Mouse (Mus musculus) neural tube, embryonic 15.5 days (tissue): Measurements from ENCODE around the gene 4930512M02Rik. TPM values are rescaled to one million over a fixed set of nuclear protein-coding genes. Genes with fewer than 3 reads are reported as not detected.

ENCODE experiments used
- ATAC-seq: fragments of 200-750 bp; cut with Nextera tagmentation; 2 replicates; pipeline ENCODE4 v1.8.0; 2017; ENCODE audit warnings: mild to moderate bottlenecking, moderate TSS enrichment, moderate library complexity; ENCODE audit not compliant: low FRiP score
- H3K27ac ChIP-seq: fragments of 300-500 bp; sonication (generic); replicated peaks from 2 replicates; pipeline ENCODE4 v1.5.1; 2015; ENCODE audit warnings: mild to moderate bottlenecking, inconsistent platforms
- H3K27me3 ChIP-seq: fragments of 300-500 bp; sonication (generic); replicated peaks from 2 replicates; pipeline ENCODE4 v1.6.1; 2015; ENCODE audit warnings: inconsistent platforms
- H3K36me3 ChIP-seq: fragments of 300-500 bp; sonication (generic); 2 replicates; pipeline ENCODE4 v1.6.1; 2015; ENCODE audit warnings: inconsistent platforms
- H3K4me1 ChIP-seq: fragments of 300-500 bp; sonication (generic); 2 replicates; pipeline ENCODE4 v1.6.1; 2015; ENCODE audit warnings: inconsistent platforms
- H3K4me2 ChIP-seq: fragments of 300-500 bp; sonication (generic); 2 replicates; pipeline ENCODE4 v1.6.1; 2015; ENCODE audit warnings: inconsistent platforms, mild to moderate bottlenecking, moderate library complexity
- H3K4me3 ChIP-seq: fragments of 300-500 bp; sonication (generic); replicated peaks from 2 replicates; pipeline ENCODE4 v1.5.1; 2015; ENCODE audit warnings: mild to moderate bottlenecking, inconsistent platforms
- H3K9ac ChIP-seq: fragments of 300-500 bp; sonication (generic); replicated peaks from 2 replicates; pipeline ENCODE4 v1.6.1; 2015; ENCODE audit warnings: mild to moderate bottlenecking, inconsistent platforms
- H3K9me3 ChIP-seq: fragments of 300-500 bp; sonication (generic); replicated peaks from 2 replicates; pipeline ENCODE4 v1.6.1; 2016; ENCODE audit warnings: inconsistent platforms
- WGBS: fragments of 180-500 bp; shearing (Covaris S2); methylation state at CpG from one replicate; pipeline ENCODE4 v1.1.7; 2015; ENCODE audit warnings: mixed read lengths; 5-methylcytosine and 5-hydroxymethylcytosine counted together
- polyA plus RNA-seq: library from polyadenylated mRNA; unstranded; fragments of >200 nt; fragmentation: Nextera tagmentation; extraction: Ambion mirVana; gene quantifications from 2 replicates; pipeline ENCODE4 v1.2.1, GENCODE M21; 2015

The 4930512M02Rik gene
- polyA plus RNA-seq, 1 experiment from 2014 or later: not detected

DNA sequence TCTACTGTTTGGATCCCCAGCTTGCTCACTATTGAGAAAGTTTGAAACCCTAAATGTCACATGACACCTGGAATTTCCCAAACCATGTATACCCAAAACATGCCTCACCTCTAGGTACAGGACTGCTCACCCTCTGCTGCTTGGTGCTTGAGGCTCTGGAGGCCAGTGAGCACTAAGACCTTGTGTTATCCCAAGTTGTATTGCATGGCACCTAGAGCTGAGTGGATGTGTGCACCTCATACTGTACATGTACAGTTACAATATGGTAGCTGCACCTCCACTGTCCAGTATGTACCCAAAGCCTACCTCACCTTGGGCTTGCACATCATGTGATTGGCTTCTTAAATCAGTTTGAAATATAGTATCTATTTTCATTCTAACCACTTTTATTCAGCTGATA is 16.7 kb upstream of the 4930512M02Rik start:
- H3K27me3 ChIP-seq: no peaks in the 10 kb centered on the region
- ATAC-seq: no peak
- no peaks in the 10 kb centered on the region for H3K36me3 ChIP-seq
- H3K4me1 ChIP-seq: no peaks in the 10 kb centered on the region
- no peak overlapping the region for H3K4me2 ChIP-seq
- no peaks in the 10 kb centered on the region for H3K9me3 ChIP-seq
- no peak overlapping the region for H3K27ac ChIP-seq
- H3K9ac ChIP-seq: no peak overlapping the region
- no peak overlapping the region for H3K4me3 ChIP-seq

- WGBS: 69% methylated on average over 4 of the region's 4 CpGs
Observed at GRCm38 (mm10) chr11:11624073-11624705, 3.4 kb downstream of the 4930512M02Rik start.

GRCm38 (mm10) chr11:11609243-11609642 is 18.4 kb downstream of the 4930512M02Rik start:
- H3K4me3 ChIP-seq: no peak overlapping the region
- no peak overlapping the region for H3K4me2 ChIP-seq
- WGBS: 88% methylated on average over 2 of the region's 2 CpGs
- H3K27ac ChIP-seq: no peak overlapping the region
- no peaks in the 10 kb centered on the region for H3K36me3 ChIP-seq
- ATAC-seq: no peak; the same call in 1 of the 2 replicates
- H3K9me3 ChIP-seq: no peaks in the 10 kb centered on the region
- no peaks in the 10 kb centered on the region for H3K27me3 ChIP-seq
- H3K9ac ChIP-seq: no peak overlapping the region
- H3K4me1 ChIP-seq: no peaks in the 10 kb centered on the region

More at GRCm38 (mm10) chr11:11624073-11624705, 3.4 kb downstream of the 4930512M02Rik start:
- Histone ChIP-seq H3K27me3 (no peaks in the 10 kb centered on the region), H3K4me3 (no peak overlapping the region), H3K4me1 (no peaks in the 10 kb centered on the region), H3K9ac (no peak overlapping the region), H3K27ac (no peak overlapping the region), H3K36me3 (no peaks in the 10 kb centered on the region), H3K4me2 (no peak overlapping the region), H3K9me3 (no peaks in the 10 kb centered on the region)
- ATAC-seq: no peak

DNA sequence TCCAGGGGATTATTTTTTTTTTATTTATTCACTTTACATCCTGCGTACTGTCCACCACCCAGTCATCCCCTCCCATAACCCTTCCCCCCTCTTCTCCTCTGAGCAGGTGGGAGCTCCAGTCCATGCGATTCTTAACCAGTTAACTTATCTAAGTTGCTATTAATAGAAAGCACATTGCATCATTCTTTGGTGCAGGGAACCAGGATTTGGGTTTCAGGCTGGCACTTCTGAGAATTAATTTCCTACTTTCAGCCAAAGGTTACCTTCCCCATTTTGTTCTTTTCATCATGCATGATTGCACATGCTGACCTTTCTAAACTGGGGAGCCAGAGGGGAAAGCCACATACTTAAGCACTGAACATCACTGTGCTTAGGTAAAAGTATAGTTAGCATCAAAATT is 40.3 kb downstream of the 4930512M02Rik start:
- no peak overlapping the region for H3K4me2 ChIP-seq
- no peak overlapping the region for H3K4me3 ChIP-seq
- no peaks in the 10 kb centered on the region for H3K27me3 ChIP-seq
- H3K36me3 ChIP-seq: no peaks in the 10 kb centered on the region
- H3K9me3 ChIP-seq: no peaks in the 10 kb centered on the region
- WGBS: 89% methylated on average over 2 of the region's 2 CpGs
- H3K27ac ChIP-seq: no peak overlapping the region
- no peaks in the 10 kb centered on the region for H3K4me1 ChIP-seq
- ATAC-seq: no peak
- H3K9ac ChIP-seq: no peak overlapping the region

GRCm38 (mm10) chr11:11586423-11586822 is 41.2 kb downstream of the 4930512M02Rik start:
- Histone ChIP-seq H3K9me3 (no peaks in the 10 kb centered on the region), H3K36me3 (no peaks in the 10 kb centered on the region), H3K9ac (no peak overlapping the region), H3K4me2 (no peak overlapping the region), H3K4me1 (no peaks in the 10 kb centered on the region), H3K27me3 (no peaks in the 10 kb centered on the region), H3K27ac (no peak overlapping the region), H3K4me3 (no peak overlapping the region)
- ATAC-seq: no peak
- 89% methylated on average over 1 of the region's 1 CpGs for WGBS

DNA sequence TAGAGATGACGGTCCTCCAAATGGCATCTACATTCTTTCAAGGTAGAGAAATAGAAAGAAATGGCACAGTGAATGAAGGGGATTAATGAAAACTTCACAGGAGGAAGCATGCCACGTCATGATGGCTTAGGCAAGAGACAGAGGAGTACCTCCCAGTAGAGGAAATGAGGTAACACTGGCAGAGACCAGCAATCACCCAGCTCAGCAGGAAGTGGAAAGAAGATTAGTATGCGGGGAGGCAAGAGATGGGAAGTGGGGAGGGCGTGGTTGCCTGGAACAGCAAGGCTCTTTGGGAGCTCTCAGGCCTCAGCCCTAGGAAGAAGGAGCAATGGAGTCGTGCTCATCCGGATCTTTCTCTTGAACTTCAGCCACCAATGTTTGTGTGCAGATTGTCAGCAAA is 53.9 kb downstream of the 4930512M02Rik start:
- WGBS: 68% methylated on average over 6 of the region's 6 CpGs
- Histone ChIP-seq H3K9me3 (no peaks in the 10 kb centered on the region), H3K4me1 (no peaks in the 10 kb centered on the region), H3K36me3 (no peaks in the 10 kb centered on the region), H3K4me2 (no peak overlapping the region), H3K4me3 (no peak overlapping the region), H3K9ac (no peak overlapping the region), H3K27me3 (no peaks in the 10 kb centered on the region), H3K27ac (no peak overlapping the region)
- no peak for ATAC-seq

DNA sequence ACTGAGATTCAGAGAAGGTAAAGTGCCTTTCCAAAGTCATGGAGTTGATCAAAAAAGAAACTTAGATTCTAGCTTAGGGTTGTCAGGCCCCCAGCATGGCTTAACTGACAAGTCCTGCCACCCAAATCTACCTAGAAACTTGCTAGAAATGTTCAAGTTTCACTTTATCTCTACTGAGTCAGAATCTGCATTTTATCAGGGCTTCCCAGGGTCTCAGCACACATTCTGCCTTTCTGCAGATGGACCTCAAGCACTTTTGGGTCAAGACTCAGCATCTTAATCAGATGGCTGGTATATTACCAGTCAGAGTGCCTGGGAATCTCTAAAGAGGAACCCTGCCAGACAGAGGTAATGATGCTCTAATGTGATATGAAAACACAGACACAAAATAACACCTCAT is 56.9 kb downstream of the 4930512M02Rik start:
- H3K4me3 ChIP-seq: no peak overlapping the region
- H3K27ac ChIP-seq: no peak overlapping the region
- H3K9me3 ChIP-seq: no peaks in the 10 kb centered on the region
- H3K4me1 ChIP-seq: no peaks in the 10 kb centered on the region
- no peak for ATAC-seq
- no peak overlapping the region for H3K4me2 ChIP-seq
- H3K27me3 ChIP-seq: no peaks in the 10 kb centered on the region
- H3K36me3 ChIP-seq: no peaks in the 10 kb centered on the region
- H3K9ac ChIP-seq: no peak overlapping the region

GRCm38 (mm10) chr11:11569466-11570132 is 58.0 kb downstream of the 4930512M02Rik start:
- no peak for ATAC-seq
- 72% methylated on average over 4 of the region's 4 CpGs for WGBS
- no peaks in the 10 kb centered on the region for H3K27me3 ChIP-seq
- H3K4me1 ChIP-seq: no peaks in the 10 kb centered on the region
- H3K36me3 ChIP-seq: no peaks in the 10 kb centered on the region
- H3K9me3 ChIP-seq: no peaks in the 10 kb centered on the region
- H3K4me3 ChIP-seq: no peak overlapping the region
- H3K4me2 ChIP-seq: no peak overlapping the region
- H3K9ac ChIP-seq: no peak overlapping the region
- H3K27ac ChIP-seq: no peak overlapping the region

GRCm38 (mm10) chr11:11568033-11568432 is 59.6 kb downstream of the 4930512M02Rik start:
- H3K4me3 ChIP-seq: no peak overlapping the region
- ATAC-seq: no peak
- WGBS: 98% methylated on average over 2 of the region's 2 CpGs

GRCm38 (mm10) chr11:11565146-11565820 is 62.4 kb downstream of the 4930512M02Rik start:
- no peaks in the 10 kb centered on the region for H3K27me3 ChIP-seq
- H3K27ac ChIP-seq: no peak overlapping the region
- no peak for ATAC-seq
- H3K36me3 ChIP-seq: no peaks in the 10 kb centered on the region
- no peak overlapping the region for H3K4me3 ChIP-seq
- no peaks in the 10 kb centered on the region for H3K4me1 ChIP-seq
- no peak overlapping the region for H3K4me2 ChIP-seq
- no peak overlapping the region for H3K9ac ChIP-seq
- no peaks in the 10 kb centered on the region for H3K9me3 ChIP-seq
- 77% methylated on average over 6 of the region's 6 CpGs for WGBS

More at GRCm38 (mm10) chr11:11568033-11568432, 59.6 kb downstream of the 4930512M02Rik start:
- Histone ChIP-seq H3K27ac (no peak overlapping the region), H3K36me3 (no peaks in the 10 kb centered on the region), H3K9ac (no peak overlapping the region), H3K9me3 (no peaks in the 10 kb centered on the region), H3K4me2 (no peak overlapping the region), H3K27me3 (no peaks in the 10 kb centered on the region), H3K4me1 (no peaks in the 10 kb centered on the region)

DNA sequence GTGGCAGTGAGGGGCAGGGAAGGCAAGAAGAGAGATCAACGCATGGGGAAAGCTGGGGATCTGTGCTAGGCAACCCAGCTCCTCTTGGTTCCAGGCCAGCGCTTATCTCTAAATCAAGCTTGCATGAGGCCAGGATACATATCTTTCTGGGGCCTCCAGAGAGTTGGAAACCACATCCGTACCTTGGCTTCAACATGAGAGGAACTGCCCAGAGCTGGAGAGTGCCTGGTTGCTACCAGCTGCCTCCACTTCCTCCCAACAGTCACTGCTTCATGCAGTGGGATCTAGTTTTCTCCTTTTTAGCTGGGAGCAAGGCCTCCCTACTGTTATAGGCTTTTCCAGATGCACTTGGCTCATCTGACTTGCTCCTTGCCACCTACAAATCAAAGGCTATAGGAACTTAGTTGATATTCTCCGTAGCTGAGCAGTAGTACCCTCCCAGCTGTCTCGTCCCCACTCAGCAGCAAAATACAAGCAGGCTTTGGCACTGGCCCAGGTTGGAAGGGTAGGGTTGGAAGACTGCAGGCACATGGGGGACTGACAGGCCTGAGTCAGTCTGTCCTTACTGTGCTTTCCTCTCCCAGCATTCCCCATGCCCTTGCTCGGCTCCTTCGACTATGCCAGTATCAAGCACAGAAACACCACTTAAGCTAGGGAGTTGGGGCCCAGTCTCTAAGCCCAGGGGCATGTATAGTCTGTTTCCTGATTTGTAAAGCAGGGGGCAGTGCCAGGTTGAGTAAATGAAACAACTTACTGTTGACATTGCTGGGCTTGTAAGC is 63.2 kb downstream of the 4930512M02Rik start:
- Histone ChIP-seq H3K27ac (no peak overlapping the region), H3K4me1 (no peaks in the 10 kb centered on the region), H3K9ac (no peak overlapping the region), H3K36me3 (no peaks in the 10 kb centered on the region), H3K9me3 (no peaks in the 10 kb centered on the region), H3K4me3 (no peak overlapping the region), H3K4me2 (no peak overlapping the region), H3K27me3 (no peaks in the 10 kb centered on the region)
- no peak for ATAC-seq
- 82% methylated on average over 7 of the region's 7 CpGs for WGBS
